Comparison of ENCODE assay signal across 9 mouse cellular contexts in genomic region chr14:55918240-55919082, GRCm38 (mm10). TPM values are rescaled to one million over a fixed set of nuclear protein-coding genes. Genes with fewer than 3 reads are reported as not detected.
DNase-seq lines count a peak whose midpoint lies in the region; ATAC-seq and TF ChIP-seq lines count a peak whose summit lies in the region.
"Had no signal": no experiment of that assay in that cellular context is flagged by ENCODE, and none has a peak within 500 bp of the region (broad histone marks: within the 10 kb centered on the region; RNA-seq: fewer than 3 reads in every experiment).

No protein-coding gene starts in this region.

- DNase-seq in brain, adult 2 months (ENCODE audit: low read depth, low spot score) = peak; percentile 95
- peak; percentile 64 to 85 for DNase-seq in heart, postnatal 14 days
- DNase-seq in kidney, postnatal 36 days = peak; percentile 84 to 86
- peak; percentile 99 for DNase-seq in lung, embryonic 14.5 days
- peak; percentile 67 for DNase-seq in ovary, postnatal 14 days (ENCODE audit: low spot score)
- DNase-seq in thymus, postnatal 10 days (ENCODE audit: low spot score in 2 of 2) = peak; percentile 39 to 82

- no peaks in the 10 kb centered on the region for H3K36me3 ChIP-seq in ES-Bruce4 (ENCODE audit: control insufficient read depth, insufficient read depth, low read length, poor library complexity, severe bottlenecking)
- H3K36me3 ChIP-seq in lung, embryonic 14.5 days (ENCODE audit: insufficient read depth) = no peaks in the 10 kb centered on the region

- H3K27ac ChIP-seq in ES-Bruce4 (ENCODE audit: insufficient read depth, low read length) = no peak overlapping the region
- no peak overlapping the region for H3K27ac ChIP-seq in embryonic fibroblast, embryonic 13.5 days (ENCODE audit: insufficient read depth, low read length)
- no peak overlapping the region for H3K27ac ChIP-seq in lung, embryonic 14.5 days (ENCODE audit: low read depth)

- H3K9me3 ChIP-seq in ES-Bruce4 (replicated peaks; ENCODE audit: control insufficient read depth, insufficient read depth, low read length, poor library complexity, severe bottlenecking) = no peaks in the 10 kb centered on the region
- no peaks in the 10 kb centered on the region for H3K9me3 ChIP-seq in lung, embryonic 14.5 days (ENCODE audit: low read depth, low read length)

- intact Hi-C loops in heart, postnatal 14 days (cut with DNase I) = loop anchor here (1.0 to 2.0 kb wide), 3 partner anchors 44 to 138 kb away; no protein-coding TSS in a partner anchor

- no peak for TF ChIP-seq POLR2A in ES-Bruce4 (IDR thresholded peaks at IDR 0.05; ENCODE audit: insufficient read depth, low read length)
- TF ChIP-seq POLR2A in embryonic fibroblast, embryonic 13.5 days (IDR thresholded peaks at IDR 0.05; ENCODE audit: low read depth, low read length) = no peak

- peak; percentile 36 for TF ChIP-seq CTCF in ES-Bruce4 (IDR thresholded peaks at IDR 0.05; ENCODE audit: low read depth, low read length)
- TF ChIP-seq CTCF in embryonic fibroblast, embryonic 13.5 days (IDR thresholded peaks at IDR 0.05; ENCODE audit: borderline replicate concordance, insufficient read depth, low read length) = 0 out of 2 replicates have a peak, but pooled peaks have one; percentile 5
- TF ChIP-seq CTCF in lung, embryonic 14.5 days (IDR thresholded peaks at IDR 0.05; ENCODE audit: low read depth) = peak; percentile 96

- no peak overlapping the region for H3K4me3 ChIP-seq in ES-Bruce4 (ENCODE audit: low read depth, low read length)
- no peak overlapping the region for H3K4me3 ChIP-seq in embryonic fibroblast, embryonic 13.5 days (ENCODE audit: insufficient read depth, low read length)
- H3K4me3 ChIP-seq in lung, embryonic 14.5 days (ENCODE audit: low read depth, low read length) = no peak overlapping the region

- 16% methylated on average over 14 of the region's 14 CpGs for WGBS in lung, embryonic 14.5 days

- peaks cover 1% of the 10 kb centered on the region for H3K4me1 ChIP-seq in ES-Bruce4 (ENCODE audit: control insufficient read depth, insufficient read depth, low read length)
- peaks cover 2% of the 10 kb centered on the region; the same call in 1 of the 2 replicates for H3K4me1 ChIP-seq in embryonic fibroblast, embryonic 13.5 days (ENCODE audit: control insufficient read depth, insufficient read depth, low read length)
- H3K4me1 ChIP-seq in lung, embryonic 14.5 days (ENCODE audit: insufficient read depth) = peaks cover 6% of the 10 kb centered on the region; the same call in 1 of the 2 replicates

- no peak overlapping the region for H3K9ac ChIP-seq in ES-Bruce4 (ENCODE audit: low read depth, poor library complexity, severe bottlenecking)
- no peak overlapping the region for H3K9ac ChIP-seq in lung, embryonic 14.5 days

- H3K4me2 ChIP-seq in lung, embryonic 14.5 days = peak overlapping the region; percentile 23; the same call in 1 of the 2 replicates

- TF ChIP-seq EP300 in ES-Bruce4 (IDR thresholded peaks at IDR 0.05; ENCODE audit: insufficient read depth, low read depth, low read length) = no peak

- peak; percentile 72 for ATAC-seq in lung, embryonic 14.5 days (ENCODE audit: insufficient read depth)

- no peaks in the 10 kb centered on the region for H3K27me3 ChIP-seq in ES-Bruce4 (ENCODE audit: control insufficient read depth, insufficient read depth, low read length, poor library complexity, severe bottlenecking)
- H3K27me3 ChIP-seq in lung, embryonic 14.5 days (ENCODE audit: insufficient read depth, low read length) = no peaks in the 10 kb centered on the region

RNA-seq across cellular contexts. Expression of gene Sdr39u1, which starts 18.4 kb away (rescaled TPM):
- 7.9 and 13.2 TPM in 2 replicates for polyA plus RNA-seq in ES-Bruce4 (2011; ENCODE audit: insufficient read depth, insufficient read length, low read depth, missing spikeins)
- polyA plus RNA-seq in embryonic fibroblast, embryonic 13.5 days (2011; ENCODE audit: insufficient read length, low read depth, missing spikeins) = 19.6 and 25.0 TPM in 2 replicates
- 10 to 100 TPM; 71.5 to 78.4 TPM for total RNA-seq in heart, postnatal 14 days (2021)
- polyA plus RNA-seq in lung, embryonic 14.5 days (2014; fragmentation: Nextera tagmentation; extraction: Ambion mirVana) = 44.3 and 47.2 TPM in 2 replicates

RNA-seq across cellular contexts. Expression of gene Cma1, which starts 26.0 kb away (rescaled TPM):
- not detected in 2 replicates for polyA plus RNA-seq in ES-Bruce4 (2011; ENCODE audit: insufficient read depth, insufficient read length, low read depth, missing spikeins)
- polyA plus RNA-seq in embryonic fibroblast, embryonic 13.5 days (2011; ENCODE audit: insufficient read length, low read depth, missing spikeins) = not detected in 2 replicates
- total RNA-seq in heart, postnatal 14 days (2021) = 1 to 10 TPM; 4.4 to 5.1 TPM
- polyA plus RNA-seq in lung, embryonic 14.5 days (2014; fragmentation: Nextera tagmentation; extraction: Ambion mirVana) = 3.7 and 4.4 TPM in 2 replicates

RNA-seq across cellular contexts. Expression of gene Cma2, which starts 32.3 kb away (rescaled TPM):
- polyA plus RNA-seq in ES-Bruce4 (2011; ENCODE audit: insufficient read depth, insufficient read length, low read depth, missing spikeins) = not detected in 2 replicates
- polyA plus RNA-seq in embryonic fibroblast, embryonic 13.5 days (2011; ENCODE audit: insufficient read length, low read depth, missing spikeins) = 4.3 TPM in 1 of 2 replicates, not detected in the other
- not detected for total RNA-seq in heart, postnatal 14 days (2021)
- polyA plus RNA-seq in lung, embryonic 14.5 days (2014; fragmentation: Nextera tagmentation; extraction: Ambion mirVana) = not detected in 2 replicates
- polyA plus RNA-seq: heart, embryonic 14.5 days had no signal

RNA-seq across cellular contexts. Expression of gene Khnyn, which starts 33.7 kb away (rescaled TPM):
- polyA plus RNA-seq in ES-Bruce4 (2011; ENCODE audit: insufficient read depth, insufficient read length, low read depth, missing spikeins) = 29.8 and 30.9 TPM in 2 replicates
- polyA plus RNA-seq in embryonic fibroblast, embryonic 13.5 days (2011; ENCODE audit: insufficient read length, low read depth, missing spikeins) = 15.4 and 17.5 TPM in 2 replicates
- total RNA-seq in heart, postnatal 14 days (2021) = 10 to 100 TPM; 13.4 to 14.3 TPM
- 11.0 and 13.7 TPM in 2 replicates for polyA plus RNA-seq in lung, embryonic 14.5 days (2014; fragmentation: Nextera tagmentation; extraction: Ambion mirVana)

RNA-seq across cellular contexts. Expression of gene Cbln3, which starts 34.3 kb away (rescaled TPM):
- polyA plus RNA-seq in ES-Bruce4 (2011; ENCODE audit: insufficient read depth, insufficient read length, low read depth, missing spikeins) = 0.21 and 0.27 TPM in 2 replicates
- polyA plus RNA-seq in embryonic fibroblast, embryonic 13.5 days (2011; ENCODE audit: insufficient read length, low read depth, missing spikeins) = 0.23 and 0.35 TPM in 2 replicates
- total RNA-seq in heart, postnatal 14 days (2021) = under 1 TPM; 0.10 TPM
- 1.4 and 1.9 TPM in 2 replicates for polyA plus RNA-seq in lung, embryonic 14.5 days (2014; fragmentation: Nextera tagmentation; extraction: Ambion mirVana)

Comparison
In these comparisons a context has a peak if more than half of its experiments do, and no peak if none do; other contexts are left out.
1. CTCF ChIP-seq: peak in every context shown above with its lines; median percentile 96 in lung, embryonic 14.5 days; 36 in ES-Bruce4; 5 in embryonic fibroblast, embryonic 13.5 days.